Mouse (Mus musculus): ENCODE measurements at regions not wholly inside any gene's neighbourhood (a gene's known extent, or its start where the extent isn't known, plus 50 kb on each side); places are given as distances from the start of the nearest gene placed in this dataset.

DNA sequence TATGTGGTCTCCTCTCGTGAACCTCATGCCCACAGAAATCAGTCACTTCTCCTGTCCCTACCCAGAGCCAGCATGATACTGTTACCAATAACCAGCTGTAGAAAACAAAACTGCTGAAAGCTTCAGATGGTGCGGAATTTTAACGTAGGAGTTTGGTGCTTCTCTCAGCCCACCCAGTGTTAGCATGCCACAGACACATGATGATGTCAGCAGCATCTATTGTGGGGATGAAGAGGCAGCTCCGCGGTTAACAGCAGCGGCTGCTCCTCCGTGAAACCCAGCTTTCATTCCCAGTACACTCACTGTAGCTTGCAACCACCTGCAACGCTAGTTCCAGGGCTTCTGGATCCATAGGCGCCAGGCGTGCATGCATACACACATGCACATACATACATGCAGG is 83.5 kb upstream of the Ctnnb1 start:
- no peak for ATAC-seq (replicated peaks; ENCODE audit: low FRiP score, low TSS enrichment, poor library complexity, severe bottlenecking)

DNA sequence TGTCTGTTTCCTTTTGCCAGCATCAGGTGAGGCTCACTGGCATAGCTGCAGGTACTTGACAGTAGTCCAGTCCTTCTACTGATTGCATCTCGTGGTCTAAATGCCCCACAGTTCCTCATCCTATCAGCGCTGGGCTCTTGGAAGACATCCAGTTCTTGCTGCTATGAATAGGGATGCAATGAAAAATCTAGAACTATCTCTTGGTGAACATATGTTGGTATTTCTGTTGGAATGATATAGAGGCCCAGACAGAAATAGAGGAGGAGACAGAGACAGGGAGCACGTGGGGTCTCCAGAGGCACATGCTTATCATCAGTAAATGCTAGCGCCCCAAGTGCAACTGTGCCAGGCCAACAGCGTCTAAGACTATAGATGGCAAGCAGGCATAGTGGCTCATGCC is 81.4 kb upstream of the Ctnnb1 start:
- peak; percentile 82 for ATAC-seq (replicated peaks; ENCODE audit: low FRiP score, low TSS enrichment, poor library complexity, severe bottlenecking)

DNA sequence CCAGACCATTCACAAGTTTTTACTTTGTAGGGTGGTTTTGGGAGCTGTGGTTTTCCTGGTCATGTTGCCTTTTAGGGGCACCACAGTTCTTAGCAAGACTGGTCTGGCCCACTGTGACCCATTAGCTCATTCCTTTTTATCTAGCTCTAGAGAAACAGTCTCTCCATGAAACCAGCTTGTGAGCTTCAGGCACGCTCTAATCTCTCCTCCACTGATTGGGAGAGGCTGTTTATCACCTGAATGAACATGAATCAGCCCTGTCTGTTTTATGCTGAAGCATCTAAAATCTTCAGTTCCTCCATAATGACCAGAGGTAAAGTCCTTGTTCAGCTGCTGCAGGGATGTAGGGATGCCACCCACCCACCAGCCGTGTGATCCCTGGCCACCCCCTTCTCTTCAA is 80.1 kb upstream of the Ctnnb1 start:
- peak; percentile 57 for ATAC-seq (replicated peaks; ENCODE audit: low FRiP score, low TSS enrichment, poor library complexity, severe bottlenecking)

DNA sequence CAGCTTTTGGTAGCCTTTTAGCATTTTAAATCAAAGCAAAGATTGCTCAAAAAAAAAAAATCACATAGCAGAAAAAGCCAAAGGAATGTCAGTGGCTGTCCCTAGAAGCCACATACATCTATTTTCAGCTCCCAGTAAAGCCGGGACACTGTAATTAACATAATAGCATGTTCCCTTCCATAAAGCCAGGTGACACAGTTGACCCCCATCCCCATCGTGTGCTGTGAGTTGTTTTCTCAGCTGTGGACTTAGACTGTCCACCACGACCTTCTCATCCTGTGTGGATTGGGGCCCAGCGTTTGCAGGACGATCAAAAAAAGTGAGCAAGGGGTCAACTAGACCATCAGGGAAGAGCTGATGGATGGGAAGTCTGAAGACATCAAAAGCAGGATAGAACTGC is 78.9 kb upstream of the Ctnnb1 start:
- ATAC-seq (replicated peaks; ENCODE audit: low FRiP score, low TSS enrichment, poor library complexity, severe bottlenecking): no peak

DNA sequence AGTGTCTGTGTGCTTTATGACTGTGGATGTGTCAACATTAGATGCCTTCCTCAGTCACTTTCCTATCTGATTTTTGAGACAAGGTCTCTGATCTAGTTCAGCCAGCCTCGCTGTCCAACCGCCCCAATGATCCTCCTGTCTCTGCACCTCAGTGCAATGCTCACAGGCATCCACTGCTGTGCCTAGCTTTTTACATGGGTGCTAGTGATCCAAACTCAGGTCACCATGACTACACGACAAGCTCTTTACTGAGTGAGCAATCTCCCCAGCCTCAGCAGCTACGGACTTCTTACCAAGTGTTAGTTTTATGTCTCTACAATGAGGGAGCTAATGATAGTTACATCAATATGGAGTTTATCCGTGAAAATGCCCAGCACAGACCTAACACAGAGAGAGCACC is 77.1 kb upstream of the Ctnnb1 start:
- ATAC-seq (replicated peaks; ENCODE audit: low FRiP score, low TSS enrichment, poor library complexity, severe bottlenecking): no peak

DNA sequence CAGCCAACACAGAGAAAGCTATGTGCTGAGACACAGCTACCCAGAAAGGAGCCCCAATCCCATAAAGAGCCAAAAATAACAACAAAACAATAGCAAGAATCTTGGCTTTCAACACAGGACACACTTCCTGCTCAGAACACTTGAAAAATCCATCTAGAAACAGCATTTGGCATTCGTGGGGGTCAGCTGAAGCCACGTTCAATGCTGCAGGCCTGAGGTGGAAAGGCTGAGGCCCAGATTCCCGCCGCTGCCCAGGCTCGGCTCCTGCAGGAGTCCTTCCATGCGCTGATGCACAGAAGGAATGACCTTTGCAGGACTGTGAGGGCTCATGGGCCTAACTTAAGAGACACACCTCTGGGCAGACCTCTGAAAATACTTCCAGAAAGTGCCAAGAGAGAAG is 76.4 kb upstream of the Ctnnb1 start:
- no peak for ATAC-seq (replicated peaks; ENCODE audit: low FRiP score, low TSS enrichment, poor library complexity, severe bottlenecking)

DNA sequence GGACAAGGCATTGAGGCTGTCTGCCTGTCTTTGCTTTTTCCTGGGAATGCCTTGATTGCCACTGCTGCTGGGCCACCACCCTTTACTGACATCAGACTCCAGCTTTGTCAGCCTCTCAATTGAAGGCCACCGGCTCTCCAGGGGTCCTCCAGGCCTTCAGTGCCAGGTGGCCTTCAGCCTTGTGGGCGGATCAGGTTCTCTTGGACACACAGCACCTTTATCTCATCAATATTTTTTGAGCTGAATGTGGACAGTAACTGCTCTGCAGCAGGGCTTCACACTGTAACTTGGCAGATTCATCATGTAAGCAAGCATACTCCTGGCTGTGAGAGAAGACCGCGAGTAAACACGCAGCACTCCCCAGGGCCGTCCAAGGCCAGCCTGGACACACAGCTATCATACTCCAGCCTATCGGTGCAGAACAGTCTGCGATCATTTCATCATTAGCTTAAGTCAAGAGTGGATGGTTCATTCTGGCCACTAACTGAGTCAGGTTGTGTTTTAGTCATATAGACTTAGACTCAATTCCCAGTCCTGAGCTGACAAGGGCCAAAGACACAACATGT is 75.9 kb upstream of the Ctnnb1 start:
- no peak for ATAC-seq (replicated peaks; ENCODE audit: low FRiP score, low TSS enrichment, poor library complexity, severe bottlenecking)

DNA sequence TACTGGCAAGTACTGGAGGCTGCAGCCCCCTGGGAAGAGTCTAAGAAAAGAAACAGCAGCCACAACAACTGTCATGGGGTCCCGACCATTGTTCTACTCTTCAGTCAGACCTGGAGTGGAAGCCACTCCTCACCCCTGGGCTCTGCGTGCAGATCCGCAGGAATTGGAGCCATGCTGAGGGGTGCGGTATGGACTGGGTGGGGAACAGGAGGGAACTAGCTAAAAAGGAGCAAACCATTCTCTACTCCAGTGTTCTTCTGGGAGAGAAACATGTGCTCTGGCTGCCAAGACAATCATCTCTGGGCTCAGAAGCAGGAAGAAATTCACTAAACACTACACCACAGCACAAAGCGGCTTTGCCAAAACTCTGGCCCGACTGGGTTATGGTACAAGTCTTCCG is 74.7 kb upstream of the Ctnnb1 start:
- no peak for ATAC-seq (replicated peaks; ENCODE audit: low FRiP score, low TSS enrichment, poor library complexity, severe bottlenecking)

DNA sequence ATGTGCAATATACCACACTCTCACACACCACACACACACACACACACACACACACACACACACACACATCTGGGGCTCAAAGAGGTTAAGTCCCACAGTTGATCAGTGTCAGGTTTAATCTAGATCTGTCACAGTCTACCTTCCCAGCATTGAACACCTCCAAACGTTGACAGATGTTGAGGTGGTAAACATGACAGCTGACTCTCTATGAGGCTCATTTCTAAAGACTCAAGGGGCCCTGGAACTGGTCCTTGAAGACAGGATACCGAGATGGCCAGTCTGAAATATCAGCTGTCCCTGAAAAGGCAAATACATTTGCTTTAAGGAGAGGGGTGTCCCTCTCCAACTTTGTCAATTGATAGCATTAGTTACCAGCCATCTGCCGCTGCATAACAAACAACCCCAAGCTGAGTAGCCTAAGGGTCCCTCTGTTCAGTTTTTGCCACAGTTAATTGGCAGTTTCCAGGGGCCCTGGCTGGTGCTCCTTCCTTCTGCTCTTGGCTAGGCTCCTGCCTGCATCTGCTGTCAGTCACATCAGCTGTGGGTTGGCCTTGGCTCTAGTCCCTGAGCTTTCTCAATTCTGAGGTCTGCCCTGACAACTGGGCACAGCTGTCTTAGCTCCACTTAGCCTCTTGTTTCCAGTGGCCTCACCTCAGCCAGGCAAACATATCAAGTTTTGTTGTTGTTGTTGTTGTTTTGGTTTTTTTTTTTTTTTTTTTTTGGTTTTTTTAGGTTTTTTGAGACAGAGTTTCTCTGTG is 73.5 kb upstream of the Ctnnb1 start:
- peak; percentile 78 for ATAC-seq (replicated peaks; ENCODE audit: low FRiP score, low TSS enrichment, poor library complexity, severe bottlenecking)

DNA sequence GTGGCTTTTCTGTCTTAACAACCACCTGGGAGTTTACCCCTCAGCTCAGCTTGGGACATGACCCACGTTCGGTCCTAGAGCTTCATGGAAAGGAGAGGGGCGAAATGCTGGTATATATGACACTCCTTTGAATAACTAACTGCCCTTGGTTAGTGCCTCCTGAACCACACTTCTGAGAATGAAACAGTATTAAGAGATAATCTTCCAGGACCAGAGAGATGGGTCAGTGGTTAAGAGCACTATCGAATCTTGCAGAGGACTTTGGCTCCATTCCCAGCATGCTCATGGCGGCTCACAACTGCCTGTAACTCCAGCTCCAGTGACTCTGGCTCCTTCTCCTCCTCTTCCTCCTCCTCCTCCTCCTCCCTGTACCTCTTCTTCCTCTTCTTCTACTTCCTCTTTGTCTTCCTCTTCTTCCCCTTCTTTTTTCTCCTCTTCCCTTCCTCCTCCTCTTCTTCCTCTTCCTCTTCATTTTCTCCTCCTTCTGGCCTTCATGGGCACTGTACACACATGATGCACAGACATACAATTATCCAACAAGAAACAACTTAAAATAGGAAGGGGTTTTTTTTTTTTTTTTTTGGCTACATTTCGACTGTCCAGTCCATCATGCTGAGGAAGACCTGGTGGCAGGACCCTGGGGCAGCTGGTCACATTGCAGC is 71.0 kb upstream of the Ctnnb1 start:
- peak; percentile 86 for ATAC-seq (replicated peaks; ENCODE audit: low FRiP score, low TSS enrichment, poor library complexity, severe bottlenecking)

DNA sequence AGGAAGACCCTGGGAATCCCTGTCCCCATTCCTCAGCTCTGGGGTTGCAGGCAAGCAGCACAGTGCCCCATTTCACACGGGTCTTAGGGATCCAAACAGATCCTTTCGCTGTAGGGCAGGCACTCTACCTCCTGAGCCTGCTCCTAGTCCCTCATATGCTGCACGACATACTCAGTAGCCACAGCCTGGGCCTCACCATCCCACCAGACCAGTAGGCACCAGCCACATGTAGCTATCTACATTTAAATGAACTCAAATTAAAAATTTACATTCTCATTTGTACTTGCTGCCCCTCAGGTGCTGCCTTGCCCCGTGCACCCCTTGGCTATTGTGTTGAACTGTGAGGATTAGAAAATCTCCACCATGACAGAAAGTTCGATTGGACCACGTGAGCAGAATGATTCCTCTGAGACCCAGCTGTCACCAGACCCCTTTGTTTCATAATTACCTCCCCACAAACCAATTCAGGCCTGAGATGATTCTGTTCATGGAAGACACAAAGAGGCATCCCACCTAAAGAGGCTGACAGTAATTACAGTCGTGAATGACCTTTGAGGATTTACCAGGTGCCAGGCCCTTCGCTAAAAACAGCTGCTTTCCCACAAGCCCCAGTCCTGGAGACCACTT is 67.9 kb upstream of the Ctnnb1 start:
- no peak for ATAC-seq (replicated peaks; ENCODE audit: low FRiP score, low TSS enrichment, poor library complexity, severe bottlenecking)

DNA sequence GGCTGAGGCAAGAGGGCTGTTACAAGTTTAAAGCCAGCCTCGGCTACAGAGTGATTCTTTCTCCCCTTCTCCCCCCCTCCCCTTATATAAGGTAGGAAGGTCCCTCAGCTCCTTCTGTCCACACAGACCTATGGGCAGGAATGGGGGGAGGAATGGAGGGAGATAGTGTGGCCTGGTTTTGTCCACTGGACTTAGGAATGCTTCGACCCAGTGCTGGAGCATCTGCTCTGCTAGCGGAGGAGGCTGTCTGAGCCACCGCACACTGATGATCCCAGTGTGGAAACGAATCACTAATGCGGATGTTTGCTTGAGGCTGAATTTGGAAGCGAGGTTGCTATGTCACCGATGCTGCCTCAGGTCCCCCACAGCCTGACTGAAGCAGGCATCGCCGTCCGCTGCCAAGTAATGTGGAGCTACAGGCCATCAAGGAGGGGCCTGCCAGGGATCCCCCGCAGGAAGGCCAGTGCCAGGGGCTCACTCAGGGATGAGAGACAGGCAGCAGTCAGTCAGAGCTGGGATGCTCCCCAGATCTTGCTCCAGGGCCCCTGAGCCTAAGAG is 67.1 kb upstream of the Ctnnb1 start:
- no peak for ATAC-seq (replicated peaks; ENCODE audit: low FRiP score, low TSS enrichment, poor library complexity, severe bottlenecking)

DNA sequence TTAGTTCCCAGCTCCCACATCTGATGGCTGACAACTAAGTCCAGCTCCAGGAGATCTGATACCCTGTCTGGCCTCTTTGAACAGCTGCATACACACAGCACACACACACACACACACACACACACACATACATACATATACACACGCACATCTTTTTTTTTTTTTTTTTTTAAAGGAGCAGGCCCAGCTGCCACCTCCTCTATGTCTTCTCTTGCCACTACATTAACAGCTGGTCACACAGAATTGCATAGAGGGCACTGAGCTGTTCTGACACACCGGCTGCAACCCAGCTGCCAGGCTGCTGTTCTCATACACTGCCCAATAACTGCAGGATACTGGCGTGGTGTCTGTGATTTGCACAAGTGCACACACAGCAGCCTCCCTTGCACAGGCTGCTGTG is 64.6 kb upstream of the Ctnnb1 start:
- ATAC-seq (replicated peaks; ENCODE audit: low FRiP score, low TSS enrichment, poor library complexity, severe bottlenecking): no peak

DNA sequence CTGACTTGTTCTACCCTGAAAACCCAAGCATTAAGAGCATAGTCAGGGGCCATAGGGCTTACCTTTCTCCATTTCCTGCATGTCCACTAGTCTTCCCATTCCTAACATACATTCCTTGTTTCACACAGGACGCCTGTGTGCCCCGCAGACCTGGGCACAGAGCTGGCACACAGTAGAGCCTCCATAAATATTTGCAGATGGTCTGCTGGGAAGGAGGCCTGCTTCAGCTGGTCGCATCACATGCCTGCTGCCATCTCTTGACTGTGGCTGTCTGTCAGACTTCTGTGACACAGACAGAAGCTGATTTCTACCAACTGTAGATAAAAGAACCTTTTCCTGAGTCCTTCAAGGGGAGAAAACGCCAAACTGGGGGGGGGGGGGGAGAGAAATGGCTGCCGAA is 62.8 kb upstream of the Ctnnb1 start:
- peak; percentile 33; the same call in 1 of the 2 replicates for ATAC-seq (replicated peaks; ENCODE audit: low FRiP score, low TSS enrichment, poor library complexity, severe bottlenecking)

DNA sequence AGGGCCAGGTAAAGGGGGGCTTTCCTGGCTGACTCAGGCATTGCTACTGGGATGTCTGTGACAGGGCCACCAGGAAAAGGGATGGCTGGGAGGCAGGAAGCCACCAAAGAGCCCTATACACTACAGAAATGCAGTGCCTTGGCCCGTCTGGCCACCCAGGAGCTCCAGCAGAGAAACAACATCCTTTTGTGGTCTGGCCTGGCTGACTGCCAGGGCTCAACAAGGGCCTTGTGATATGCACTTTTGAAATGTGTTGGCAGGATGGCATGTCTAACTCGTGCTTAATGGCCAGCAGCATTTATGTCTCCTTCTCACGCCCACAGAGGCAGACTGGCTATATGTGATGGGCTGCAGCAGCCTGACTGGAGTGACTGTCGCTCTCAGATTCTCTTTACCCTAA is 62.3 kb upstream of the Ctnnb1 start:
- peak; percentile 80 for ATAC-seq (replicated peaks; ENCODE audit: low FRiP score, low TSS enrichment, poor library complexity, severe bottlenecking)

DNA sequence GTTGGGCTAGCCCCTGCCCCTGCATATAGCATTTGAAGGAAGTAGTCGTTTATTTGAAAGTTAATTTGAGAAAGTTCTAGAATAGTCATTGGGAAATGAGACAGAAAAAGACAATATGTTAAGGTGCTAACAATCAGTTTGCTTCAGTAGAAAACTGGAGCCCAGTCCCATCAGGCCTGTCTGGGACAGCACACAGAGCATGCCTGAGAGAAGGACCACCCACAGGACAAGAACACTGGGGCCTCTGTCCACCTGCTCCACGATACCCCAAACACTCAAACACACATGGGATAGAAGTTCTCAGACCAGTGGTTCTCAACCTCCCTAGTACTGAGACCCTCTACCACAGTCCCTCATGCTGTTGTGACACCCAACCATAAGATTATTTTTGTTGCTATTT is 61.2 kb upstream of the Ctnnb1 start:
- ATAC-seq (replicated peaks; ENCODE audit: low FRiP score, low TSS enrichment, poor library complexity, severe bottlenecking): no peak

DNA sequence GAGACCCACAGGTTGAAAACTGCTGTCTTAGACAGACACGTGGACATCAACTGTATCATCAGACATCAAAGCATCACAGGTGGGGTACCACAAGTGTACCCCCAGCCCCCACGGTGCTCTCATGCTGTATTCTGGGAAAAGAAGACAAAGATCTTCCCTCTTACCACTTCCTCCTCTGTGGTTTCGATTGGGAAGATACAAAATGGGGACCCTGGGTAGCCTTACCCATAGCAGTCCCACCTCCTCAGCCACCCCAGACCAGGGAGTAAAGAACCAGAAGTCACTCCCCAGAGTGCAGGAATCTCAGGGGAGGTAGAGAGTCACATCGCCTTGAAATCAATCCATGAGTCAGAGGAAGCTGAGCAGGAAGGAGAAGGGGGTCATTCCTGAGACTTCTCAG is 60.7 kb upstream of the Ctnnb1 start:
- no peak for ATAC-seq (replicated peaks; ENCODE audit: low FRiP score, low TSS enrichment, poor library complexity, severe bottlenecking)

DNA sequence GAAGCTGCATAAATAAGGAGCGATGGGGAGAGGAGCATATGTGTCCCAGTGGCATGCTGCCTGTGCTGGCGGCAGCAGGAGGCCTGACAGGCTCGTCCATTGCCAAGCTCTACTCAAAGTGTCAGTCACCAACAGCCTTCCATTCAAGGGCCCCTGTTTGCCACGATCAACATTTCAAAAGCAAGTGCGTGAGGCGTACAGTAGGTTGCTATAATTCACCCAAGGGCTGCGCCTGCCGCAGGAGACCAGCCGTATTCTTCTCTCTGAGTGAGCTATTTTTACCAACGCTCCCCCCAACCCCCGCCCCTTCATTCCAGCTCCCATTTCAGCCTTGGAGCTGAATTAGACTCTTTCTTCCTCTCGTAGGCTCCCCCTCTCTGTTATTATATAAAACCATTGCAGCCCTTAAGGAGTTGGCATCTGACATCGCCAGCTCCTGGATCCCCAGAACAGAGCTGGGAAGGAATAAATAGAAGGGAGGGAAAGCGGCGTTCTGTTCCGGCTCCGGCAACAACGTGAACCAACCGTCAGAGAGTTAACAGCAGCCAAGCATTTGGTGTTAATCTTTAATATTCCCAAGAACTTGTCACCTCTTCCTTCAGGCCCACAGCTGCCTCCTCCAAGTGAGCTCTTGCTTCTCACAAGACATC is 59.5 kb upstream of the Ctnnb1 start:
- ATAC-seq (replicated peaks; ENCODE audit: low FRiP score, low TSS enrichment, poor library complexity, severe bottlenecking): no peak

DNA sequence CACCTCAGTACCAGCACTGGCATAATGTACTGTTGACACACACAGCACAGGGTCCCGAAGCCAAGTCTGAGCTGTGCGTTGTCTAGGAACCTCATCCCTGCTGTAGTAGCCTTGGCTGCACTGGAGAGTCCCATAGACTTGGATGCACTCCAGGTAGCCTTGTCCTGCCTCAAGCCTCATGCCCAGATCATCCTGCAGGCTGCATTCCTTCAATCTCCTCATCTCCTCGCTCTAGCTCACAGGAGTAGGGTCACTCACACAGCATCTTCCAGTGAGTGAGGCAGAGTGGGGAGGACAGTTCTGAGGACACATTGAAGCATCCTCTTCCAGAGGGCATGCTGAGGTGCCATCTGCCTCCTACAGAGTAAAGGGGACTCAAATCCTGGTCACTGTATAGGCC is 55.7 kb upstream of the Ctnnb1 start:
- ATAC-seq (replicated peaks; ENCODE audit: low FRiP score, low TSS enrichment, poor library complexity, severe bottlenecking): no peak

DNA sequence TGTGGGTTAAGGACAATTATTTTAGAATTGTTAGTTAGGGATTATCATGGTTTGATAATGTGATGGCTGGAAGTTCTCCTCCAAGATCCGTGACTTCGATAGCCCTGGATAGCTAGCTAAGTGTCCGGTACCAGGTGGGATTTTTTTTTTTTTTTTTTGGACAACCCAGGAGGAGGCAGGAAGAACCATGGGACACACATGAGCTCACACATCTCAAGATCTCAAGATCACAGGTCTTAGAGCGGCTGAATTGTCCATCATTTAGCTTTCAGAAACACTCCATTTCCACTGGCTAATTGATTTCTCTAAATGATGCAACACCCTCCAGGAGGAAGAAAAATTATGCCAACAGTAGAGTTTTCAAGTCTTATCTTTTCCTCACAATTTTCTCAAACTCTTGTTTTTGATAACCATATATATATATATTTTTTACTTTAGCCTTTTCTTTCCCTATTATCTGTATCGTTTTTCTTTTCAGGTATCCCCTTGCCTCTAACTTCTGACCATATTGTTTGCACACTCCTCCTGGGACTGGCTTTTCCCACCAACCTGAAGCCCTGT is 54.5 kb upstream of the Ctnnb1 start:
- no peak for ATAC-seq (replicated peaks; ENCODE audit: low FRiP score, low TSS enrichment, poor library complexity, severe bottlenecking)

Measured in megakaryocyte-erythroid progenitor cell, adult 5-6 weeks (primary cell).